Mouse (Mus musculus) hindbrain, embryonic 10.5 days (tissue): ENCODE data around the gene Chrm3. TPM values are rescaled to one million over a fixed set of nuclear protein-coding genes. Genes with fewer than 3 reads are reported as not detected.

Source experiments
- DNase-seq: peaks from one replicate; pipeline ENCODE4 v3.0.0-alpha.2; 2017; ENCODE audit warnings: low spot score
- H3K27ac ChIP-seq: fragments of 300-500 bp; sonication (generic); 2 replicates; pipeline ENCODE4 v1.5.1; 2016; ENCODE audit warnings: mild to moderate bottlenecking, moderate library complexity
- H3K27me3 ChIP-seq: fragments of 300-500 bp; sonication (generic); 2 replicates; pipeline ENCODE4 v1.6.1; 2016; ENCODE audit warnings: mild to moderate bottlenecking; ENCODE audit not compliant: poor library complexity, insufficient read depth, severe bottlenecking
- H3K36me3 ChIP-seq: fragments of 300-500 bp; sonication (generic); 2 replicates; pipeline ENCODE4 v1.6.1; 2016; ENCODE audit warnings: mild to moderate bottlenecking, moderate library complexity
- H3K4me1 ChIP-seq: fragments of 300-500 bp; sonication (generic); replicated peaks from 2 replicates; pipeline ENCODE4 v1.6.1; 2016; ENCODE audit warnings: mild to moderate bottlenecking
- H3K4me3 ChIP-seq: fragments of 300-500 bp; sonication (generic); 2 replicates; pipeline ENCODE4 v1.5.1; 2016; ENCODE audit warnings: mild to moderate bottlenecking, moderate library complexity
- H3K9me3 ChIP-seq: fragments of 300-500 bp; sonication (generic); 2 replicates; pipeline ENCODE4 v1.6.1; 2016; ENCODE audit warnings: mild to moderate bottlenecking, moderate library complexity
- WGBS: fragments of 180-500 bp; shearing (Covaris S2); methylation state at CpG from one replicate; pipeline ENCODE4 v1.1.7; 2016; 5-methylcytosine and 5-hydroxymethylcytosine counted together
- polyA plus RNA-seq: library from polyadenylated mRNA; unstranded; fragments of >200 nt; fragmentation: Nextera tagmentation; extraction: Ambion mirVana; gene quantifications from 2 replicates; pipeline ENCODE4 v1.2.1, GENCODE M21; 2016

The Chrm3 gene
- polyA plus RNA-seq, 1 experiment from 2014 or later = 0.41 TPM

DNA sequence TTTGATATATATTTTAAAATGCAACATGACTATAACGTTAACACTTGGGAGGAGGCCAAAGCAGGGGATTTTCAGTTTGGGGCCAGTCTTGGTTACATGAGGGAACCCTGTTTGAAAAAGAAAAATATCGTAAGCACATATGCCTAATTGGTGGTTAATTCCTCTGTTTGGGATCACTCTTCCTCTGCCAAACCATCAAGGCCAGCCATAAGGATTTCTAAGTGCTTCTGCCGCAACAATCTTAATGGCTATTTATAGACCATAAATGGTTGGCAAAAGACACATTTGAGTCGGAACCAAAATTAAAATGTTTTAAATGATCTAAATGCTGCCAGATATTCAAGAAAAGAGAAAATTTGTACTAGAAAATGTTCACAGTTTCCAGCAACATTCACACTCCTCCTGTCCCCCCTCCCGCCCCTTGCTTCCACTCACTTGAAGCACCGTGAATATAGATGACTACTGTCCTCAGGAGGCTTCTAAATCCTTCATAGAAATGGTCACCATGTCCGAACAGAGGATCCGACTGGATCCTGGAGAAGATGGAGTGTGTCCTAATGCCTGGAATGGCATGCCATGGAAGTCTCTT lies 307.3 kb downstream of the Chrm3 start:
- no peaks in the 10 kb centered on the region for H3K27me3 ChIP-seq
- DNase-seq = no peak
- 90% methylated on average over 8 of the region's 8 CpGs for WGBS
- H3K27ac ChIP-seq = no peak overlapping the region
- no peak overlapping the region for H3K4me3 ChIP-seq
- no peaks in the 10 kb centered on the region for H3K9me3 ChIP-seq
- H3K36me3 ChIP-seq = no peaks in the 10 kb centered on the region
- H3K4me1 ChIP-seq = no peaks in the 10 kb centered on the region

DNA sequence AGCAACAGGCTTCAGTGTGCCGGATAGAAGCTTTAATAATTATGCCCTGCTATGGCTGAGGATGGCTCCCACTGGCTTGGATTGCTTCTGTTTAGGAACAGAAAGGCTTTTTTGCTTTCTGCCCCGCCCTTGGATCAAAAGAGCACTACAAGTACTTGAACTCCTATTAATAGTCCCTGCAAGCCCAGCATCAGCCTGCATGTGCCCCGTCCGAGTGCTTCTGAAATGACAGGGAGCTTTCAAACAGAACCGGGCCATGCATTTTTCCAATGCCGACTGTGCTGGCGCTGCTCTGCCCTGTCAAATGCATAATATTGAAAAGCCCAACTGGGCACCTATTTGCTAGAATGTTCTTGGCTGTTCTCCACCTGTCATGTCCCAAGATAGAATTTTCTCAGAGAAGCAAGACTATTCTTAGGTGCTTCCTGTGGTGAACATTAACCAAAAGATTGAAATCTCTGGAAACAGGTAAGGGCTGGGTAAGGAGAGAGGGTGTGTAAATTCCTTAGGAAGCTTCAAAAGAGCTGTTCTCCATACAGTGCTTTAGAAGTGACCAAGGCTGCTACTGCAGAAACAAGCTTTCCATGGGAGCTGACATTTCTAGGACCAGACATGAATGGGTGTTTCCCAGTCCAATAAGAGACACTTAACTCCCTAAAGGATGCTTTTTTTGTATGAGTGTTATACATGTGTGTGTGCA lies 314.8 kb downstream of the Chrm3 start:
- H3K9me3 ChIP-seq = no peaks in the 10 kb centered on the region
- no peak overlapping the region for H3K27ac ChIP-seq
- no peak overlapping the region for H3K4me3 ChIP-seq
- H3K27me3 ChIP-seq = no peaks in the 10 kb centered on the region
- 88% methylated on average over 7 of the region's 7 CpGs for WGBS
- no peaks in the 10 kb centered on the region for H3K36me3 ChIP-seq
- no peak for DNase-seq
- no peaks in the 10 kb centered on the region for H3K4me1 ChIP-seq

DNA sequence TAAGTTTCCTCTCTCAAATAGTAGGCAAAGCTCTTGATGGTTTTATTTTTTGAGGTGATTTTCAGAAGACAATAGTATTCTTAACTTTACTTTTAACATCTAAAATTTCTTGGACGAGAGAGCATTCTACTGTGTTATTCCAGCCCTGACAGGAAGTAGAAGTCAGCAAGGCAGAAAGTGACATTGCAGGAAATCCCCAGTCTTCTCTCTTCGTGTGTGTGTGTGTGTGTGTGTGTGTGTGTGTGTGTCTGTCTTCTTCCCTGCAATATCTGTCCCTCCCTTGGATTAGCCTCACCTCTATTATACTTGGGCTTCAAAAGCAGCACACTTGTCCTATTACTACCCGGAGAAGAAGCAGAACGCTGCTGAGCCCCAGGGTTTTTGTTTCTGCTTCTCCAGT lies 316.6 kb downstream of the Chrm3 start:
- Histone ChIP-seq H3K36me3 (no peaks in the 10 kb centered on the region), H3K4me3 (no peak overlapping the region)
- DNase-seq = no peak

DNA sequence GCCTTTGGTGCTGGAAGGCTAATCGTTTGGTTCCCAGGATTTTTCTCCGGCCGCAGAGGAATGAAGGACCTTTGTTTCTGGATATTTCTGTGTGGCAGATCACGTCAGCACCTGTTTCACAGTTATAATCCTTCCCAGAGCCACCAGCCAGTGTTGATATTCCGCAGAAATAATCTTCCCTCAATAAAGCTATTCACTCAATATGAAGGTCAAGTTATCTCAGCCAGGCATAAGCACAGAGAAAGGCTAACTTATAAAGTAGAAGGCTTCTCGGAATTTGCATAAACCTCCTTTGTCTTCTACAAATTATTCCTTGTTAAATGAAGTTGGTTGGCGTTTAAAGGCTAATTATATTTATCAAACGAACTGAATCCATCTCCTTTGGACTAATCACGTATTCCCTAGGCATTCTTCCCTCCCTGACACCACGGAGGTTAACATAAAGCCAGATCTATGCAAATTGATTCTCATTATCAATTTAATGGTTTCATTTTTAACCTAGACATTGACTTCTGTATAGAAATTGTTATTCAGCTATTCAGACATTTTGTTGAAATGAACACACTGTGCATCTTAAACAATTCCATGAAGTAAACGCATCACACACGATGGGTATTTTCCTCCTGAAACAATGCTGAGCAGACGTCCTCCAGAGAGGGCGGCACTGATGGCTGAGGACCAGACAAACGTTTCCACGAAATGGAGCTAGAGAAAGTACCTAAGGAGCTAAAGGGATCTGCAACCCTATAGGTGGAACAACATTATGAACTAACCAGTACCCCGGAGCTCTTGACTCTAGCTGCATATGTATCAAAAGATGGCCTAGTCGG lies 326.9 kb downstream of the Chrm3 start:
- no peaks in the 10 kb centered on the region for H3K27me3 ChIP-seq
- 78% methylated on average over 18 of the region's 18 CpGs for WGBS

More for the DNA sequence above, 316.6 kb downstream of the Chrm3 start:
- Histone ChIP-seq H3K27me3 (no peaks in the 10 kb centered on the region), H3K9me3 (no peaks in the 10 kb centered on the region), H3K27ac (no peak overlapping the region), H3K4me1 (no peaks in the 10 kb centered on the region)
- 73% methylated on average over 4 of the region's 4 CpGs for WGBS

DNA sequence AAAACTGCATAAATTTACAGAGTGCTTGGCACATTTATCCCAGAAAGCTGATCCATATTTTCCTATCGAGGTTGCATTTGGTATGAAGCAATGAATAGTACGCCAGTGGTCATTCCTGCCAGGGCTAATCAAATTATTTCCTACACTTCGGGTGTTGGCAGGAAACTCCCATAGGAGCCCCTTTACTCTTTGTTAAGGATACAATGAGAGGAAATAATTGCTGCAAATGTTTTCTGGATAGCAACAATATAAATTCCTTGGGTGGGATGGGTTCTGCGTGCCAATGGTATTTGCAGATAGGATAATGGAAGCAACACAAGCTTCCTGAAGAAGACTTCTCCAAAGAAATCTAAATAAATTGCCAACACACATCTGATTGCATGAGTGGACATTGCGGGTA lies 329.1 kb downstream of the Chrm3 start:
- no peak for DNase-seq
- Histone ChIP-seq H3K4me3 (no peak overlapping the region), H3K36me3 (no peaks in the 10 kb centered on the region), H3K27me3 (no peaks in the 10 kb centered on the region), H3K27ac (no peak overlapping the region), H3K4me1 (peaks cover 7% of the 10 kb centered on the region; the same call in 1 of the 2 replicates), H3K9me3 (no peaks in the 10 kb centered on the region)
- 85% methylated on average over 5 of the region's 5 CpGs for WGBS

More for the DNA sequence above, 326.9 kb downstream of the Chrm3 start:
- no peak overlapping the region for H3K27ac ChIP-seq
- no peak overlapping the region for H3K4me3 ChIP-seq
- H3K9me3 ChIP-seq = no peaks in the 10 kb centered on the region
- peaks cover 7% of the 10 kb centered on the region; the same call in 1 of the 2 replicates for H3K4me1 ChIP-seq
- no peak for DNase-seq
- H3K36me3 ChIP-seq = no peaks in the 10 kb centered on the region

DNA sequence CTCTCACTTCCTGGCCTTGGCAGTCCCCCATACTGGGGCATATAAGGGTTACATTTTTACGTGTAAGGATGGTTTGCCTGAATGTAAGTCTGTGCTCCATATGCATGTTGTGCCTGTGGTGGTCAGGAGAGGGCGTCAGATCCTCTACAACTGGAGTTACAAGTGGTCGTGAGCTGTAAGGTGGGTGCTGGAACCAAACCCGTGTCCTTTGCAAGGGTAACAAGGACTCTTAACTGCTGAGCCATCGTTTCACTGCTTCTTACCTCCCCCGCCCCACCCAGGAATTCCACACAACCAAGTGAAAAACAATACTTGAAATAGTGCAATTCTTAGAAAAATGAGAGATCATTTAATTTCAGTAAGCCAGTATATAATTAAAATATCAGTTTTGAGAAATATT lies 330.7 kb downstream of the Chrm3 start:
- Histone ChIP-seq H3K4me3 (no peak overlapping the region), H3K36me3 (no peaks in the 10 kb centered on the region), H3K9me3 (no peaks in the 10 kb centered on the region), H3K4me1 (peaks cover 7% of the 10 kb centered on the region; the same call in 1 of the 2 replicates), H3K27me3 (no peaks in the 10 kb centered on the region), H3K27ac (no peak overlapping the region)
- no peak for DNase-seq
- WGBS = 85% methylated on average over 6 of the region's 6 CpGs

DNA sequence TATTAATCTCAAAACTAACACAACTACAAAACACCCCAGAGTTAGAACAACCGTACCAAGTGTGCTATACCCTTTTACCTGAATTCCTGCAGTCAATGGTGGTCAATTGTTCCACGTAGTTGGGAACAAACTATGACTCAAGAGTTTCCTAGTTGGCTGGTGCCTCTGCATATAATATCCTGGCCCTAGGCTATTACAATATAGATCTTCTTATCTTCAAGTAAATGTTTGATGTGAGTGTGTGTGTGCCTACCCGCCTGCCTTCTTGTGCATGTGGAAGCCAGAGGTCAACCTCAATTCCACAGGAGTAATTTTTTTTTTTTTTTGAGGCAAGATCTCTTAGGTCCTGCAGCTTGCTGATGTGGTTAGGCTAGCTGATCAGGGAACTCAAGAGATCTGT lies 335.5 kb downstream of the Chrm3 start:
- DNase-seq = no peak
- no peaks in the 10 kb centered on the region for H3K9me3 ChIP-seq
- 91% methylated on average over 3 of the region's 3 CpGs for WGBS
- H3K27ac ChIP-seq = no peak overlapping the region
- H3K4me1 ChIP-seq = no peaks in the 10 kb centered on the region
- no peaks in the 10 kb centered on the region for H3K36me3 ChIP-seq
- no peaks in the 10 kb centered on the region for H3K27me3 ChIP-seq
- H3K4me3 ChIP-seq = no peak overlapping the region

DNA sequence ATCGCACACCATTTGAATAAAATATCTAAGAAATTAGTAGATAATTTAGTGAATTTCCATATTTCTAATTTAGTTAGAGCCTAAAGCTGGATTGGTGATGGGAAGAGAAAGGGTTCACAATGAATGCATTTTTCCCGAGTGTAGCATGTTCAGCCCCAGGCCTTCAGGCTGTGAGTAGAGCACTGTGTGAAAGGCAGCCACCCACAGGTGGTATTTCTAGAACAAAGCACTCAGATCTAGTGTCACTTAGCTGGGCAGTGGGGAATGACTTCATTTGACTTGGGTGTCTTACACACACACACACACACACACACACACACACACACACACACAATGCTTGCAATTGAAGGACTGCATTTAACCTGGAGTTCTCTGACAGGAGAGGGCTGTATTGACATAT lies 337.5 kb downstream of the Chrm3 start:
- no peaks in the 10 kb centered on the region for H3K4me1 ChIP-seq
- WGBS = 67% methylated on average over 2 of the region's 2 CpGs
- no peak overlapping the region for H3K4me3 ChIP-seq
- no peak overlapping the region for H3K27ac ChIP-seq
- no peaks in the 10 kb centered on the region for H3K36me3 ChIP-seq
- H3K9me3 ChIP-seq = no peaks in the 10 kb centered on the region
- DNase-seq = no peak
- H3K27me3 ChIP-seq = no peaks in the 10 kb centered on the region

DNA sequence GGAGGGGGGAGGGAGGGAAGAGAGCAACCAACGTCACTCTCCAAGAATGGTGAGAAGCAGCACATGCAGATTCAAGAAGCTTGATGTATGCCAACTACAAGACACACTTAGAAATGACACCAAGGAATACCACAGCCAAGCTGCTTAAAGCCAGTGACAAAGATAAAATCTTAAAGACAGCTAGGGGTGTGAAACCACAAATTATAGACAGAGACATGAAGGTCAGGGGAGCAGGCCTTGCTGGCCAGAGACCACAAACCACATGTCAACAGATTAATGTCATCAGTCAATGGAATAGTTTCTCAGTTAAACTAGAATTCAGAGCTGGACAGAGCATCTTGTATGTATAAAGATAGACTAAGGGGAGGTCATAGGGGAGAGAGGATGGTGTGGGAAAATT lies 341.4 kb downstream of the Chrm3 start:
- 76% methylated on average over 1 of the region's 1 CpGs for WGBS
- Histone ChIP-seq H3K27me3 (no peaks in the 10 kb centered on the region), H3K4me1 (no peaks in the 10 kb centered on the region), H3K36me3 (no peaks in the 10 kb centered on the region), H3K27ac (no peak overlapping the region), H3K4me3 (no peak overlapping the region), H3K9me3 (no peaks in the 10 kb centered on the region)
- DNase-seq = no peak

DNA sequence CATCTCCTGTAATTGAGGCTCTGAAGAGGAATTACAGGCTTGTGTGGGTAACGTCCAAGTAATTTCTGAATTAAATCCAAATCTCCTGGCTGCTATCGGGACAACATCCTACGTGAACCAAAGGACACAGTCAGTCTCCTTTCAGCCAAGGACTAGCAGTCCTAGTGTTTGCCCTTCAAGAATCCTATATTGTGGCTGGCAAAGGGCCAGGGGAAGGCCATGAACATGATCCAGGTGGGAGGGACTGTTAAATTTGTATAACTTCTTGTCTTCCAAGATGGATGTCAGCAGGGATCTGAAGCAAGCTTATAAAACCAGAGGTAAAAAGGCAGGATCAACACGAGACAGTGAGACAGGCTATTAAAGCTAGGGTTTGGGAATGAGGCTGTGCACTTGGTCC lies 357.7 kb downstream of the Chrm3 start:
- Histone ChIP-seq H3K4me1 (no peaks in the 10 kb centered on the region), H3K9me3 (no peaks in the 10 kb centered on the region), H3K27me3 (no peaks in the 10 kb centered on the region), H3K4me3 (no peak overlapping the region), H3K36me3 (no peaks in the 10 kb centered on the region), H3K27ac (no peak overlapping the region)
- WGBS = 88% methylated on average over 4 of the region's 4 CpGs
- DNase-seq = no peak

DNA sequence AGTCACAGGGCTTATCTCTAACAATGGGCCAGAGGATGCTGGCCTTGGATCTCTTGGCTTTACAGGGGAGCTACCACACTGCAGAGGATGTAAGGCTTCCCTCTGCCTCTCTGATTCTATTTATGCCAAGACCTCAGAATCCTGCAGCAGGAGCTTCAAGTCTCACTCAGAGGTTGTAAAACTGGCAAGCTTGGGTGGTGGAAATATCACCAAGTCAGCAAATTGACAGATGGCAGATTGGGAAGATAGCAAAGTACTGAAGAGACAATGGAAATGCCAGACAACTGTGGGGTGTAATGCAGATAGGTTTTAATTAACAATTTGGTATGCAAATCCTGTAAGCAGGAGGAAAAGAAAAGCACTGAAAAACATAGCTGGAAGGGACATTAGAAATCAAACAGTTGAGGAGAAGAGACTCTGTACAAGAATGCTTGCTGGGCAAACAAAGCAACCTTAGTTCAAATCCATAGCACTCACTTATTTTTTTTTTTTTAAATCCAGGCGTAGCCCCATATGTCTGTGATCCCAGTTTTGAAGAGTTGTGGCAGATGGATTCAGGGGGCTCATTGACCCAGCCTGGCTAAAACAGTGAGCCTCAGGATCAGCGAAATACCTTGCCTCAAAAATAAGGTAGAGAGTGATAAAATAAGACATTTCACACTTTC lies 362.9 kb downstream of the Chrm3 start:
- no peak overlapping the region for H3K27ac ChIP-seq
- WGBS = 89% methylated on average over 2 of the region's 2 CpGs
- H3K4me3 ChIP-seq = no peak overlapping the region
- H3K27me3 ChIP-seq = no peaks in the 10 kb centered on the region
- no peak for DNase-seq
- no peaks in the 10 kb centered on the region for H3K4me1 ChIP-seq
- no peaks in the 10 kb centered on the region for H3K36me3 ChIP-seq
- no peaks in the 10 kb centered on the region for H3K9me3 ChIP-seq

DNA sequence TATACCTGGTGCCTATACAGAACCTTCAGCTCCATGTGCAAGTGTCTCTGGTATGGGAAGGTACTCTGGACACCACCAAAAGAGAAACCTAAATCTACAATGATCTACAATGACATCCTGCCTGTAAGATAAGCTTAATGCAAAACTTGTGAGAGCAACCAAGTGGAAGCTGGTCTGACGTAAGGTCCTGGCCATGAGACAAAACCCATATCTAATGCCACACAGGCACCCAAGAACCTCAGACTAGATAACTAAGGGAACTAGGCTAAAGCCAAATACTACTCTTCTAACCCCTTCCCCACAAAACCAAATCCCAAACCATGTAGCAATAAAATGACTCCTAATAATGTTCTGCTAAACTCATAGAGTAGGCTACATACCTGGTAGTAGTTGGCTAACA lies 364.8 kb downstream of the Chrm3 start:
- Histone ChIP-seq H3K27me3 (no peaks in the 10 kb centered on the region), H3K4me1 (no peaks in the 10 kb centered on the region), H3K9me3 (no peaks in the 10 kb centered on the region), H3K36me3 (no peaks in the 10 kb centered on the region), H3K4me3 (no peak overlapping the region), H3K27ac (no peak overlapping the region)
- no peak for DNase-seq
- 89% methylated on average over 1 of the region's 1 CpGs for WGBS

DNA sequence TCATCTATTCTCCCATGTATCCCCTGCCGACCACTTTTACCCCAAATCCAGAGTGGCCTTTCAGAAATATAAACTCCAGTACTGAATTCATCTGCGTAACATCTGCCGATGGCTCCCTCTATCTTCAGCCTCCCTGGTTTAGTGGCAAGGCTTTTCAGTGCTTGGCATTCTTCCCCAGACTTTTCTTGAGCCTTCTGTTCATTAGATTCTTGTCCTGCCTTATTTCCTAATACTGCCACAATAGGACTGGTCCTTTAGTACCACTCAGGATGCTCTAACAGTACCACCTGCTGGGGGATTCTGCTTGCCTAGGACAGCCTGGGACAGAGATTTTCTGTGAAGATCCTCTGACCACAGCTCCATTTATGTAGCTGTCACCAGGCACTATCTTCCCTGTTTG lies 367.1 kb downstream of the Chrm3 start:
- WGBS = 94% methylated on average over 3 of the region's 3 CpGs
- no peaks in the 10 kb centered on the region for H3K9me3 ChIP-seq
- H3K4me1 ChIP-seq = no peaks in the 10 kb centered on the region
- no peaks in the 10 kb centered on the region for H3K27me3 ChIP-seq
- DNase-seq = no peak
- no peaks in the 10 kb centered on the region for H3K36me3 ChIP-seq
- no peak overlapping the region for H3K27ac ChIP-seq
- H3K4me3 ChIP-seq = no peak overlapping the region
